ENCODE assay signal across 33 mouse cellular contexts in genomic region chr14:103709261-103709660, GRCm38 (mm10). TPM values are rescaled to one million over a fixed set of nuclear protein-coding genes. Genes with fewer than 3 reads are reported as not detected.
A peak's percentile ranks its signal among the peaks of the same experiment; 100 is the strongest.
DNase-seq lines count a peak whose midpoint lies in the region; ATAC-seq lines count a peak whose summit lies in the region.
"Had no signal": no experiment of that assay in that cellular context is flagged by ENCODE, and none has a peak within 500 bp of the region (broad histone marks: within the 10 kb centered on the region; RNA-seq: fewer than 3 reads in every experiment).

No protein-coding gene starts in this region.

- intact Hi-C loops in gastrocnemius, postnatal 14 days (cut with DNase I; ENCODE audit: low total_unique reads), result no loop called here

- H3K4me1 ChIP-seq in hindbrain, embryonic 16.5 days (ENCODE audit: control insufficient read depth, insufficient read depth, low read depth, low read length), result no peaks in the 10 kb centered on the region
- H3K4me1 ChIP-seq in hindbrain, embryonic 14.5 days (replicated peaks; ENCODE audit: control insufficient read depth, insufficient read depth, low read length), result no peaks in the 10 kb centered on the region
- H3K4me1 ChIP-seq in limb, embryonic 10.5 days, result peaks cover 6% of the 10 kb centered on the region; the same call in 1 of the 2 replicates
- H3K4me1 ChIP-seq: embryonic facial prominence, embryonic 13.5 days; forebrain, embryonic 10.5 days; kidney, embryonic 15.5 days; midbrain, embryonic 10.5 days had no signal

- no peaks in the 10 kb centered on the region for H3K27me3 ChIP-seq in hindbrain, embryonic 16.5 days (replicated peaks; ENCODE audit: control insufficient read depth, insufficient read depth, low read length)
- no peaks in the 10 kb centered on the region for H3K27me3 ChIP-seq in hindbrain, embryonic 14.5 days (ENCODE audit: control insufficient read depth, insufficient read depth, low read length)
- no peaks in the 10 kb centered on the region for H3K27me3 ChIP-seq in limb, embryonic 10.5 days (ENCODE audit: low read depth, poor library complexity, severe bottlenecking)
- H3K27me3 ChIP-seq: embryonic facial prominence, embryonic 13.5 days; kidney, embryonic 15.5 days; Patski had no signal

- no peak for DNase-seq in hindbrain, embryonic 14.5 days (ENCODE audit: low spot score)
- peak; percentile 60 for DNase-seq in 416B (ENCODE audit: low read depth)
- DNase-seq in limb, embryonic 10.5 days (ENCODE audit: low spot score), result no peak
- no peak for DNase-seq in gastrocnemius, postnatal 14 days
- DNase-seq: adrenal gland, adult 2 months; adrenal gland, postnatal 36 days; cerebellum, adult 18-20 months; cerebellum, postnatal 10 days; gastrocnemius, postnatal 25 days; heart, adult 18-20 months; heart, postnatal 36 days; kidney, adult 18-20 months; kidney, postnatal 36 days; layer of hippocampus, postnatal 36 days; left cerebral cortex, postnatal 4 days; liver; lung, embryonic 14.5 days; lung, postnatal 14 days; right cerebral cortex, postnatal 4 days; thymus, adult 2 months had no signal

- no peak overlapping the region for H3K27ac ChIP-seq in hindbrain, embryonic 16.5 days (ENCODE audit: low read depth, low read length)
- no peak overlapping the region for H3K27ac ChIP-seq in hindbrain, embryonic 14.5 days
- H3K27ac ChIP-seq in limb, embryonic 10.5 days, result peak overlapping the region; percentile 9; the same call in 1 of the 2 replicates
- H3K27ac ChIP-seq: embryonic facial prominence, embryonic 13.5 days; forebrain, embryonic 10.5 days; kidney, embryonic 15.5 days; liver, embryonic 14.5 days; midbrain, embryonic 10.5 days had no signal

- WGBS in hindbrain, embryonic 16.5 days, result 86% methylated on average over 11 of the region's 11 CpGs
- 91% methylated on average over 11 of the region's 11 CpGs for WGBS in hindbrain, embryonic 14.5 days
- 90% methylated on average over 11 of the region's 11 CpGs for WGBS in limb, embryonic 10.5 days

- no peak overlapping the region for H3K9ac ChIP-seq in hindbrain, embryonic 16.5 days (ENCODE audit: low read depth, low read length)
- no peak overlapping the region for H3K9ac ChIP-seq in hindbrain, embryonic 14.5 days
- H3K9ac ChIP-seq: embryonic facial prominence, embryonic 13.5 days; kidney, embryonic 15.5 days; liver, embryonic 14.5 days; lung, embryonic 14.5 days had no signal

- H3K9me3 ChIP-seq in hindbrain, embryonic 16.5 days (ENCODE audit: control insufficient read depth, low read length), result no peaks in the 10 kb centered on the region
- no peaks in the 10 kb centered on the region for H3K9me3 ChIP-seq in hindbrain, embryonic 14.5 days (ENCODE audit: control insufficient read depth, low read length)
- no peaks in the 10 kb centered on the region for H3K9me3 ChIP-seq in limb, embryonic 10.5 days (replicated peaks)
- H3K9me3 ChIP-seq: embryonic facial prominence, embryonic 13.5 days; forebrain, embryonic 10.5 days; kidney, embryonic 15.5 days; midbrain, embryonic 10.5 days had no signal

- no peak overlapping the region for H3K4me2 ChIP-seq in hindbrain, embryonic 16.5 days (ENCODE audit: low read length)
- H3K4me2 ChIP-seq in hindbrain, embryonic 14.5 days (replicated peaks), result no peak overlapping the region
- H3K4me2 ChIP-seq: embryonic facial prominence, embryonic 13.5 days; heart, embryonic 11.5 days; kidney, embryonic 15.5 days; lung, embryonic 14.5 days had no signal

- no peaks in the 10 kb centered on the region for H3K36me3 ChIP-seq in hindbrain, embryonic 16.5 days (ENCODE audit: control insufficient read depth, insufficient read depth, low read length)
- H3K36me3 ChIP-seq in hindbrain, embryonic 14.5 days (replicated peaks; ENCODE audit: control insufficient read depth, insufficient read depth), result peaks cover 26% of the 10 kb centered on the region
- no peaks in the 10 kb centered on the region for H3K36me3 ChIP-seq in limb, embryonic 10.5 days
- H3K36me3 ChIP-seq: embryonic facial prominence, embryonic 13.5 days; kidney, embryonic 15.5 days had no signal

- peak; percentile 45 for ATAC-seq in hindbrain, embryonic 16.5 days
- no peak for ATAC-seq in hindbrain, embryonic 14.5 days (ENCODE audit: low FRiP score)
- peak; percentile 39 for ATAC-seq in CD4-positive, CD25-positive, alpha-beta regulatory T cell, adult 4 months
- ATAC-seq: activated CD4-positive, CD25-positive, alpha-beta regulatory T cell, adult 4 months; midbrain, embryonic 16.5 days; Patski had no signal

- no peak overlapping the region for H3K4me3 ChIP-seq in hindbrain, embryonic 16.5 days (ENCODE audit: low read length)
- no peak overlapping the region for H3K4me3 ChIP-seq in hindbrain, embryonic 14.5 days (replicated peaks; ENCODE audit: low read length)
- no peak overlapping the region for H3K4me3 ChIP-seq in limb, embryonic 10.5 days
- H3K4me3 ChIP-seq: embryonic facial prominence, embryonic 13.5 days; forebrain, embryonic 10.5 days; kidney, embryonic 15.5 days; midbrain, embryonic 10.5 days had no signal

RNA-seq across cellular contexts. Expression of gene Slain1, which starts 59.2 kb away (rescaled TPM):
- polyA plus RNA-seq in hindbrain, embryonic 16.5 days (2015; fragmentation: Nextera tagmentation; extraction: Ambion mirVana), result 5.3 and 8.8 TPM in 2 replicates
- polyA plus RNA-seq in hindbrain, embryonic 14.5 days (2014; fragmentation: Nextera tagmentation; extraction: Ambion mirVana), result 28.4 and 31.6 TPM in 2 replicates
- polyA plus RNA-seq in CD4-positive, CD25-positive, alpha-beta regulatory T cell, adult 4 months (2017; shearing (Covaris generic)), result 10 to 100 TPM; 10.2 to 20.0 TPM
- 0.62 and 1.4 TPM in 2 replicates for polyA plus RNA-seq in limb, embryonic 10.5 days (2016; fragmentation: Nextera tagmentation; extraction: Ambion mirVana)
- total RNA-seq in gastrocnemius, postnatal 14 days (2021), result under 1 TPM in 1 of 2 experiments, not detected in 1; 0.08 TPM
- total RNA-seq: gastrocnemius, postnatal 25 days; MEL had no signal
- polyA plus RNA-seq: C2C12 had no signal
